Mouse (Mus musculus): ENCODE results near the gene Flnc. TPM values are rescaled to one million over a fixed set of nuclear protein-coding genes. Genes with fewer than 3 reads are reported as not detected.

Flnc gene
- polyA plus RNA-seq, 1 experiment from 2014 or later, result 94.6 TPM

GRCm38 (mm10) chr6:29505493-29505892 is 72.4 kb downstream of the Flnc start:
- POLR2A ChIA-PET, result no interaction called here
- CTCF ChIA-PET, result no interaction called here
- ATAC-seq (no peak), DNase-seq (ENCODE audit: low read depth, low spot score) (no peak)
- peaks cover 17% of the 10 kb centered on the region for H3K27me3 ChIP-seq
- in situ Hi-C loops (cut with MboI; ENCODE audit: low pct_unique_long_range_greater_than_20kb), result no loop called here
- no peak for TF ChIP-seq CTCF (IDR thresholded peaks at IDR 0.05)

GRCm38 (mm10) chr6:29506834-29507233 is 73.8 kb downstream of the Flnc start:
- ATAC-seq, result no peak
- POLR2A ChIA-PET, result no interaction called here
- no peak for TF ChIP-seq CTCF (IDR thresholded peaks at IDR 0.05)
- in situ Hi-C loops (cut with MboI; ENCODE audit: low pct_unique_long_range_greater_than_20kb), result no loop called here
- peaks cover 17% of the 10 kb centered on the region for H3K27me3 ChIP-seq
- CTCF ChIA-PET, result no interaction called here
- no peak for DNase-seq (ENCODE audit: low read depth, low spot score)

GRCm38 (mm10) chr6:29507447-29508309 is 74.6 kb downstream of the Flnc start, which contains the start of gene Kcp:
Gene Kcp, minus strand, starts transcription at chr6:29507952.
- in situ Hi-C loops (cut with MboI; ENCODE audit: low pct_unique_long_range_greater_than_20kb), result no loop called here
- CTCF ChIA-PET, result no interaction called here
- POLR2A ChIA-PET, result no interaction called here
- peaks cover 17% of the 10 kb centered on the region for H3K27me3 ChIP-seq
- DNase-seq (ENCODE audit: low read depth, low spot score) (no peak), ATAC-seq (no peak)
- no peak for TF ChIP-seq CTCF (IDR thresholded peaks at IDR 0.05)

DNA sequence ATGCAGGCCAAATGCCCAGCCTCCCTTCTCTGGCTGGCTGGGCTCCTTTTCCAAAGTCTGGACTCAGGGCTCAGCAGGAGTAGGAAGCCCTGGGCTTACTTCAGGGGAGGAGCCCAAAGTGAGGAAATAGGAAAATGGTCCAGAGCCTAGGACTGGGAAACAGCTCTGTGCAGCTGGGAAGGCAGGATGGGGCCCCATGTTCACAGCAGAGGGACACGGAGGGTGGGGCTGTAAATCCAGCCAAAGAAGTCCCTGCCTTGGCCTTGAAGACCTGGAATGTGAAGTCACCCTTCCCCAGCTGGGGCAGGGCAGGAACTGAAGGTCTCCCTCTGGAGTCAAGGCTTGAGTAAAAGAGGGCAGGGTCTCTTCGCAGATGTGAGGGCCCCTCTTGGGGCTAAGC is 76.0 kb downstream of the Flnc start:
- in situ Hi-C loops (cut with MboI; ENCODE audit: low pct_unique_long_range_greater_than_20kb), result no loop called here
- DNase-seq (ENCODE audit: low read depth, low spot score) (no peak), ATAC-seq (no peak)
- TF ChIP-seq CTCF (IDR thresholded peaks at IDR 0.05), result no peak
- CTCF ChIA-PET, result no interaction called here
- POLR2A ChIA-PET, result no interaction called here
- H3K27me3 ChIP-seq, result peaks cover 16% of the 10 kb centered on the region

Other genes starting within 250 kb of the Flnc start
- 28.2 TPM for gene Impdh1, start 216.9 kb upstream of the Flnc start, polyA plus RNA-seq (2021)
- gene Hilpda, start 160.8 kb upstream of the Flnc start, polyA plus RNA-seq (2021), result 14.0 TPM
- 0.12 TPM for gene Fam71f2, start 153.7 kb upstream of the Flnc start, polyA plus RNA-seq (2021)
- gene Fam71f1, start 114.1 kb upstream of the Flnc start, polyA plus RNA-seq (2021), result 0.18 TPM
- 448 TPM for gene Calu, start 85.2 kb upstream of the Flnc start, polyA plus RNA-seq (2021)
- gene Opn1sw, start 44.8 kb upstream of the Flnc start, polyA plus RNA-seq (2021), result 0.28 TPM
- gene Ccdc136, start 36.9 kb upstream of the Flnc start, polyA plus RNA-seq (2021), result 27.6 TPM
- gene Atp6v1f, start 34.5 kb downstream of the Flnc start, polyA plus RNA-seq (2021), result 300 TPM
- gene Atp6v1fnb, start 38.2 kb downstream of the Flnc start, polyA plus RNA-seq (2021), result not detected
- gene Kcp, start 74.7 kb downstream of the Flnc start, polyA plus RNA-seq (2021), result 0.85 TPM
- gene Irf5, start 93.4 kb downstream of the Flnc start, polyA plus RNA-seq (2021), result 0.45 TPM
- 72.2 TPM for gene Tnpo3, start 176.6 kb downstream of the Flnc start, polyA plus RNA-seq (2021)

Measured in Patski (cell line).